Mouse (Mus musculus): ENCODE results near the gene Ccdc155. TPM values are rescaled to one million over a fixed set of nuclear protein-coding genes. Genes with fewer than 3 reads are reported as not detected.
A peak's percentile ranks its signal among the peaks of the same experiment; 100 is the strongest.
"Not testable (repeated sequence)": the region's sequence is repeated elsewhere in the genome, so short reads cannot be mapped to it uniquely, and the experiment has no call there.

The Ccdc155 gene
- total RNA-seq, 2 experiments from 2014 or later, result 2.0 to 2.7 TPM

DNA sequence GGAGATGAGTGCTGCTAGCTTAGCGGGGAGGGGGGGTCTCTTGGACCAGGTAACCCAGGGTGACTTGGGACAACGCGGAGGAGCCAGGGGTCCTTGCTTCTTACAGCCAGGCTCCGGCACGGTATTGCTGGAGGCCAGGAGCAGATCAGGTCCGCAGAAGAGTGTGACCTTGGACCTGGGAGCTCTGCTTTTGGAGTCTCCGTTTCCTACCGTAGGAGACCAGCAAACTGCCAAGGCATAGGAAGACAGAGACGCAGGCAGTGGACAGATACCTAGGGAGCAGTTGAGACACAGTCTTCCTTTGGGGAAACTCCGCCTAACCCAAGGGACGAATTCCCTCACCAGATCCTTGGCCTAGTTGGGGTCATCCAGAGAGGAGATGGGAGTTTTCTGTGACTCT is 39.0 kb downstream of the Ccdc155 start:
- DNase-seq (ENCODE audit: low spot score in 2 of 2), result no peak

DNA sequence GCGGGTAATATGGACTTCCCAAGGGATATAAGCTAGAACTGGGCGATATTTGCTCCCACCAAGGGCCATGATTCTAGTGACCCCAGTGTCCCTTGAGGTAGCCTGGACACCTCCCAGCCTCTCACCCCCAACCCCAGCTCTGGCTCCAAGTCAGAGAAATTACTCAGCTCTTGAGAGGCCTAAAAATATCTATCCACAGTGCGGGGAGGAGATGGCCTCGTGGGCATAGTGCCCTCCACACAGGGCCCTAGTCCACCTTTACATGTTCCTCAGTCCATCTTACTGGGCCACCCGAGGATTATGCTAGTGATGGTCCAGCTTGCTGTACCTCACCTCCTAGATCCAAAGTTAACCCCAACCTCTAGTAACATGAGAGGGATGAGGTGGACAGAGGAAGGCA is 39.9 kb downstream of the Ccdc155 start:
- no peak for DNase-seq (ENCODE audit: low spot score in 2 of 2)

- no peak for DNase-seq (ENCODE audit: low spot score in 2 of 2)
Observed at GRCm38 (mm10) chr7:45163735-45164490, 40.8 kb downstream of the Ccdc155 start, which contains the start of gene Slc17a7. TSS of gene Slc17a7 (plus strand) at chr7:45163949.

GRCm38 (mm10) chr7:45162996-45163615 is 41.6 kb downstream of the Ccdc155 start:
- no peak for DNase-seq (ENCODE audit: low spot score in 2 of 2)

GRCm38 (mm10) chr7:45162551-45162950 is 42.1 kb downstream of the Ccdc155 start:
- no peak for DNase-seq (ENCODE audit: low spot score in 2 of 2)

GRCm38 (mm10) chr7:45161612-45162473 is 42.8 kb downstream of the Ccdc155 start:
- DNase-seq (ENCODE audit: low spot score in 2 of 2), result peak; percentile 94 to 95

DNA sequence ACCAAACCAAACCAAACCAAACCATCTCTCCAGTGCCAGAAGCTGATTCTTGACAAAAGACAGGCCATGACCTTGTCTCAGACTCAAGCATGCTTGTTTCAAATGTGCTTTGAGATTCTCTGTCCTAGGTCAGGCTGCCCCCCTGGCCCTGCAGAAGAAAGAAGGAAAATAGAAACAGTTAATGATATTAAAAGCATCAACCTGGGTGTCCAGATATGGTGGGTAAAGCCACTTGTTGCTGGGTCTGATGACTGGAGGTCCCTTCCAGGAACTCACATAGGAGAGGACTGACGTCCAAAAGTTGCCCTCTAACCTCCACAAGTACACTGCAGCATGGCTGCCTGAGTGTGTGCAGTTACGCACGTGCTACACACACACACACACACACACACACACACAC is 43.8 kb downstream of the Ccdc155 start:
- no peak for DNase-seq (ENCODE audit: low spot score in 2 of 2)

- no peak for DNase-seq (ENCODE audit: low spot score in 2 of 2)
Observed at GRCm38 (mm10) chr7:45160316-45160800, 44.3 kb downstream of the Ccdc155 start.

DNA sequence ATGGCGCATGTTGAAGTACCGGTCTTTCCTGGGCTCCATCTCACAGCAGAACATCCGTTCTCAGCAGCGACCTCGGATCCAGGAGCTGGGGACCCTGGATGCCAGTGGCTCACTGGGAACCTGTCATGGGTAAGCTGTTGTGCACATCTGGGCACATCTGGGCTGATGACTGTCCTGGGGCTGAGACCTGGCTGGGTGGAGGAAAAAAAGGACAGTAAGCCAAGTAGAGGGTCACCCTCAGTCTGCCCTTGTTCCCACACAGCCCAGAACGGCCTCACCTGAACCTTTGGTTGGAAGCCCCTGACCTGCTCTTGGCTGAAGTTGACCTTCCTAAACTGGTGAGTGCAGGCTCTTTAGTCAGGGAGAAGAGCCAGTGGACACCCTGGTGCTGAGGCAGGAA is 45.7 kb downstream of the Ccdc155 start:
- no peak for DNase-seq (ENCODE audit: low spot score in 2 of 2)

- no peak for DNase-seq (ENCODE audit: low spot score in 2 of 2)
Observed at GRCm38 (mm10) chr7:45157459-45157858, 47.2 kb downstream of the Ccdc155 start.

GRCm38 (mm10) chr7:45156206-45156605 is 48.5 kb downstream of the Ccdc155 start:
- no peak for DNase-seq (ENCODE audit: low spot score in 2 of 2)

GRCm38 (mm10) chr7:45155590-45155989 is 49.1 kb downstream of the Ccdc155 start:
- no peak for DNase-seq (ENCODE audit: low spot score in 2 of 2)

- no peak for DNase-seq (ENCODE audit: low spot score in 2 of 2)
Observed at GRCm38 (mm10) chr7:45154993-45155514, 49.6 kb downstream of the Ccdc155 start.

DNA sequence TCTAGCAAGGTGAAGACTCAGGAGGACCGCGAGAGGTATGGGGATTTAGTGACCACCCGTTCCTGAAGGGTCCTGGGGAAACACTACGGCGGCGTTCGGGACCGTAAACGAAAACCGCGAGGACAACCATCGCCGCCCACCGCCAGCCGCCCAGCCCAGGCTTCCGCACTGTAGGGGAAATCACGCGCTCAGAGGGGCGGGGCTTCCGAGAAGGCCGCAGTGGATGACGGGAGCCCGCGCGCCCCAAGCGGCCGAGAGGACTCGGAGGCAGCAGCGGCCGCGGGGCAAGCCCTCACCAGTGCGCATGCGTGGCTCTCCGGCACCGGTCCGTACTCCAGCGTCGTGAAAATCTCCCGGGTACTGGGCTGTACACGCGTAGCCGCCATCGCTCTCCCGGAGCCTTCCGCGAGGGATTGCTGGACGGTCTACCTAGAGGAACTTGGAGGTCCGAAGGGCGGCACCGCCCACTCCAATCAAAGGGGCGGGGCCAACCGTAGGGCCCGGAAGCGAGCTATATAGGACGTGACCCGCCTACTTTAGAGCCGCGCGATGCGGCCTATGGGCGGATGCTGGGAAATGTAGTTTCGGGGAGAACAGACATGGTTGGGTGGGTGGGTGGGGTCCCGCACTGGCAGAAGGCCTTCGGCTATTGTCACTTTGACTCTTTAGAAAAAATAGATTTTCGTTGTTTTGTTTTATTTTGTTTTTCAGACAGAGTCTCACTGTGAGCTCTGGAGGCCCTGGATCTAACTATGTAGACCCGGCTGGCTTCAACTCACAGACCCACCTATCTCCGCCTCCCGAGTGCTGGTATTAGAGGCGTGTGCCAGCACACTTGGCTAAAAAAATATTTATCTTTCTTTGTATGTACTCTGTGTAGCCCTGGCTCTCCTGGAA is 50.3 kb downstream of the Ccdc155 start, which contains the start of the genes Pih1d1 and Aldh16a1:
Gene Pih1d1 (plus strand): TSS at position 208 of the 897 bp plus-strand sequence.
Gene Aldh16a1 (minus strand): TSS at position 489 of the 897 bp plus-strand sequence.
- DNase-seq (ENCODE audit: low spot score in 2 of 2), result peak; percentile 97 to 99

DNA sequence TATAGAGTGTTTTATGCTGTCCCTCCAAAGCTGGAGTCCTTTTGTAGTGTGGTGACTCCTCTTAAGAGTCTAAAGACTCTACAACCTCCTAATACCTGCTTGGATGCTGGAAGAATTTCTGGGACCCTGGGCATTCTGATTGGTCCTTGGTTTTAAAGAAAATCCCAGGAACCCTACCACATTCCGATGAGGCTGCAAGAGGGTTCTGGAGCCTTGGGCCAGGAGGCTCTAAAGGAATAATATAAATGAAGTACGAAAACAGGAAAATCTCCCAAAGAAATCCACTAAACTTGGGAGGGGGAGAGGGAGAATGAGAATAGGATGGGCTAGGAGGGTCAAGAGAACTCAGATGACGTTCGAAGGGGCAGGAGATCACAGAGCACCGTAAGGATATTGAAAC is 51.1 kb downstream of the Ccdc155 start:
- DNase-seq (ENCODE audit: low spot score in 2 of 2), result no peak

DNA sequence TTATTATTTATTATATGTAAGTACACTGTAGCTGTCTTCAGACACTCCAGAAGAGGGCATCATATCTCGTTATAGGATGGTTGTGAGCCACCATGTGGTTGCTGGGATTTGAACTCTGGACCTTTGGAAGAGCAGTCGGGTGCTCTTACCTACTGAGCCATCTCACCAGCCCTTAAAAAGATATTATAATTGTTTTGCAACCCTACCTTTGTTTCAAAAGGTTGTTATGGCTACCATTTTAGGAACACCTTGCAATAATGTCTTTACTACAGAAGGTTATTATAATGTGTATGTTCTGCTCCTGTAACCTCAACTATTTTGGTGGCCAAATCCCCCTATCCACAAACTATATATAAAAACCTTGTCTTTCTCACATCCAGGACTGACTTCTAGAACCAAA is 51.6 kb downstream of the Ccdc155 start:
- DNase-seq (ENCODE audit: low spot score in 2 of 2), result not testable (repeated sequence)

DNA sequence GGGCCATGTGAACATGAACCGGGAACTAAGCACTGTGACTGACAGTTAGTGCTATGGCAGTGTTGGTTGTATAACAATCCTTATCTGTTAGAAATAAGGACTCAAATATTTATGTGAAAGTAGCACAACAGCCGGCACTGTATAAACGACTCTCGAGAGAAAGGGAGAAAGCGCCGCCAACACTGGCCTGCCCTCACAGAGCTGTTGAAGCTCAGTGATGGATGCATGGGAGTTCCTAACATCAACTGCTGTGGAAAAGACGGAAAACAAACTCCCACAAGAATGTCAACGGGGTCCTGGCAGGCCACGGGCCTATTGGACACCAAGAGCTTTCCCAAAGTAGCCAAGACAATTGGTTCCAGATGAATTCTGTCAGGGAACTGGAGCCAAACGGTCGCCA is 53.4 kb downstream of the Ccdc155 start:
- no peak for DNase-seq (ENCODE audit: low spot score in 2 of 2)

GRCm38 (mm10) chr7:45150321-45150720 is 54.4 kb downstream of the Ccdc155 start:
- no peak for DNase-seq (ENCODE audit: low spot score in 2 of 2)

DNA sequence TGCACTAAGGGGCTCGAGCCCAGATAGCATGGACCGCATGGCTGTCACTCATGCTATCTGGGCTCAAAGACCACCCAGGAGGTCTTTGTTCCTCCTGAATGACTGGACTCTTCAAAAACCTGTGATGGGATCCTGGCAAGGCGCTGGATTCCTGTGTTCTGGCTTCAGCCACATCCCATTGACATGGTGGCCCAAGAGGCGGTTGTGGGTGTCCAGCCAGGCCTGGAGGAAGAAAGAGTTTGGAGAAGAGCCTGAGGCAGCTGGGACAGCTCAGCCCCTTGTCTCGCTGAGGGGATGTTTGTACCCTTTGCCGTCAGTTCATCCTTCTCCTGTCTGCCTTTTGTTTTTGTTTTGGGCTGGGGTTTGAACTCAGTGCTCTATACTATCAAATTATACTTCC is 55.1 kb downstream of the Ccdc155 start:
- no peak for DNase-seq (ENCODE audit: low spot score in 2 of 2)

- DNase-seq (ENCODE audit: low spot score in 2 of 2), result no peak
Observed at GRCm38 (mm10) chr7:45148534-45149098, 56.1 kb downstream of the Ccdc155 start.

Data from layer of hippocampus, postnatal 14 days (tissue).